Mouse (Mus musculus) lung, embryonic 15.5 days (tissue): ENCODE results near the gene Rragd. TPM values are rescaled to one million over a fixed set of nuclear protein-coding genes. Genes with fewer than 3 reads are reported as not detected.

ENCODE experiments used
- ATAC-seq: fragments of 200-750 bp; cut with Nextera tagmentation; 2 replicates; pipeline ENCODE4 v1.8.0; 2017; ENCODE audit warnings: moderate number of reproducible peaks, borderline replicate concordance; ENCODE audit not compliant: low FRiP score, low TSS enrichment; ENCODE audit errors: extremely low read depth
- H3K27ac ChIP-seq: fragments of 300-500 bp; sonication (generic); 2 replicates; pipeline ENCODE4 v1.5.1; 2015; ENCODE audit warnings: moderate library complexity, mild to moderate bottlenecking, inconsistent platforms
- H3K27me3 ChIP-seq: fragments of 300-500 bp; sonication (generic); 2 replicates; pipeline ENCODE4 v1.6.1; 2015; ENCODE audit warnings: inconsistent platforms
- H3K36me3 ChIP-seq: fragments of 300-500 bp; sonication (generic); 2 replicates; pipeline ENCODE4 v1.6.1; 2015; ENCODE audit warnings: inconsistent platforms
- H3K4me1 ChIP-seq: fragments of 300-500 bp; sonication (generic); 2 replicates; pipeline ENCODE4 v1.6.1; 2015; ENCODE audit warnings: inconsistent platforms
- H3K4me2 ChIP-seq: fragments of 300-500 bp; sonication (generic); 2 replicates; pipeline ENCODE4 v1.6.1; 2015; ENCODE audit warnings: inconsistent platforms, mild to moderate bottlenecking, moderate library complexity
- H3K4me3 ChIP-seq: fragments of 300-500 bp; sonication (generic); 2 replicates; pipeline ENCODE4 v1.5.1; 2015; ENCODE audit warnings: mild to moderate bottlenecking, inconsistent platforms
- H3K9ac ChIP-seq: fragments of 300-500 bp; sonication (generic); 2 replicates; pipeline ENCODE4 v1.6.1; 2015; ENCODE audit warnings: inconsistent platforms
- H3K9me3 ChIP-seq: fragments of 300-500 bp; sonication (generic); 2 replicates; pipeline ENCODE4 v1.6.1; 2016; ENCODE audit warnings: inconsistent platforms
- WGBS: fragments of 180-500 bp; shearing (Covaris S2); methylation state at CpG from one replicate; pipeline ENCODE4 v1.1.7; 2015; 5-methylcytosine and 5-hydroxymethylcytosine counted together
- polyA plus RNA-seq: library from polyadenylated mRNA; unstranded; fragments of >200 nt; fragmentation: Nextera tagmentation; extraction: Ambion mirVana; gene quantifications from 2 replicates; pipeline ENCODE4 v1.2.1, GENCODE M21; 2015

The Rragd gene
- 2.6 and 2.7 TPM in 2 replicates for polyA plus RNA-seq

- H3K27ac ChIP-seq = no peak within 1 kb of the TSS
- under 1% methylated on average over 18 of the region's 18 CpGs for WGBS
- ATAC-seq = peak; percentile 78
These were observed at the start of gene Rragd for GRCm38 (mm10) chr4:32982716-32983175. Gene Rragd, plus strand, starts transcription at chr4:32983037.

GRCm38 (mm10) chr4:32936762-32937341, 46.0 kb upstream of the Rragd start:
- no peaks in the 10 kb centered on the region for H3K9me3 ChIP-seq
- ATAC-seq = no peak
- H3K4me3 ChIP-seq = no peak overlapping the region
- no peaks in the 10 kb centered on the region for H3K36me3 ChIP-seq
- peaks cover 12% of the 10 kb centered on the region; the same call in 1 of the 2 replicates for H3K4me1 ChIP-seq
- no peak overlapping the region for H3K27ac ChIP-seq
- 9% methylated on average over 9 of the region's 9 CpGs for whole genome bisulfite sequencing
- no peak overlapping the region for H3K4me2 ChIP-seq
- H3K9ac ChIP-seq = no peak overlapping the region
- H3K27me3 ChIP-seq = no peaks in the 10 kb centered on the region

More at GRCm38 (mm10) chr4:32982716-32983175, at the start of gene Rragd:
- peaks cover 39% of the 10 kb centered on the region for H3K27me3 ChIP-seq
- H3K4me1 ChIP-seq = peaks cover 16% of the 10 kb centered on the region
- H3K4me2 ChIP-seq = peak within 1 kb of the TSS; percentile 100
- no peaks in the 10 kb centered on the region for H3K36me3 ChIP-seq
- no peaks in the 10 kb centered on the region for H3K9me3 ChIP-seq
- H3K4me3 ChIP-seq = peak within 1 kb of the TSS; percentile 62
- peak within 1 kb of the TSS; percentile 43 for H3K9ac ChIP-seq

- Histone ChIP-seq H3K4me1 (peaks cover 12% of the 10 kb centered on the region; the same call in 1 of the 2 replicates), H3K4me3 (no peak overlapping the region), H3K27ac (no peak overlapping the region), H3K36me3 (no peaks in the 10 kb centered on the region), H3K9ac (no peak overlapping the region), H3K4me2 (no peak overlapping the region), H3K27me3 (no peaks in the 10 kb centered on the region), H3K9me3 (no peaks in the 10 kb centered on the region)
- no peak for ATAC-seq
- 47% methylated on average over 4 of the region's 4 CpGs for WGBS
These were observed 43.3 kb upstream of the Rragd start for GRCm38 (mm10) chr4:32939521-32939920.

- H3K36me3 ChIP-seq = no peaks in the 10 kb centered on the region
- H3K27ac ChIP-seq = no peak overlapping the region
- H3K9ac ChIP-seq = no peak overlapping the region
- WGBS = 61% methylated on average over 5 of the region's 5 CpGs
- H3K4me2 ChIP-seq = no peak overlapping the region
- no peak overlapping the region for H3K4me3 ChIP-seq
- peaks cover 12% of the 10 kb centered on the region; the same call in 1 of the 2 replicates for H3K4me1 ChIP-seq
- no peak for ATAC-seq
- no peaks in the 10 kb centered on the region for H3K27me3 ChIP-seq
- H3K9me3 ChIP-seq = no peaks in the 10 kb centered on the region
These were observed 42.9 kb upstream of the Rragd start for GRCm38 (mm10) chr4:32939964-32940363.

- Histone ChIP-seq H3K4me3 (no peak overlapping the region), H3K4me1 (peaks cover 12% of the 10 kb centered on the region; the same call in 1 of the 2 replicates), H3K27ac (no peak overlapping the region), H3K4me2 (no peak overlapping the region), H3K27me3 (no peaks in the 10 kb centered on the region), H3K36me3 (no peaks in the 10 kb centered on the region), H3K9ac (no peak overlapping the region), H3K9me3 (no peaks in the 10 kb centered on the region)
- ATAC-seq = no peak
- WGBS = 69% methylated on average over 4 of the region's 4 CpGs
These were observed 41.9 kb upstream of the Rragd start for GRCm38 (mm10) chr4:32940984-32941383.

- no peaks in the 10 kb centered on the region for H3K9me3 ChIP-seq
- peaks cover 24% of the 10 kb centered on the region for H3K27me3 ChIP-seq
- ATAC-seq = no peak
- H3K9ac ChIP-seq = no peak overlapping the region
- no peaks in the 10 kb centered on the region for H3K36me3 ChIP-seq
- H3K4me1 ChIP-seq = peaks cover 17% of the 10 kb centered on the region
- WGBS = 11% methylated on average over 4 of the region's 4 CpGs
- H3K4me3 ChIP-seq = no peak overlapping the region
- H3K27ac ChIP-seq = no peak overlapping the region
- H3K4me2 ChIP-seq = no peak overlapping the region
These were observed 35.2 kb upstream of the Rragd start for GRCm38 (mm10) chr4:32947631-32948030.

- Histone ChIP-seq H3K27ac (no peak overlapping the region), H3K36me3 (no peaks in the 10 kb centered on the region), H3K27me3 (peaks cover 31% of the 10 kb centered on the region), H3K9ac (no peak overlapping the region), H3K9me3 (no peaks in the 10 kb centered on the region), H3K4me1 (peaks cover 17% of the 10 kb centered on the region), H3K4me3 (no peak overlapping the region), H3K4me2 (no peak overlapping the region)
- 61% methylated on average over 10 of the region's 10 CpGs for WGBS
- ATAC-seq = no peak
These were observed 34.1 kb upstream of the Rragd start for GRCm38 (mm10) chr4:32948696-32949095.

- H3K4me3 ChIP-seq = peak within 1 kb of the TSS; percentile 78
- WGBS = under 1% methylated on average over 64 of the region's 66 CpGs
- peaks cover 17% of the 10 kb centered on the region for H3K4me1 ChIP-seq
- peaks cover 31% of the 10 kb centered on the region for H3K27me3 ChIP-seq
- no peaks in the 10 kb centered on the region for H3K36me3 ChIP-seq
- ATAC-seq = peak; percentile 92
- H3K9me3 ChIP-seq = no peaks in the 10 kb centered on the region
- peak within 1 kb of the TSS; percentile 99 for H3K4me2 ChIP-seq
- peak within 1 kb of the TSS; percentile 62 for H3K9ac ChIP-seq
- no peak within 1 kb of the TSS for H3K27ac ChIP-seq
These were observed 32.3 kb upstream of the Rragd start, which contains the start of gene Ankrd6 for GRCm38 (mm10) chr4:32950356-32951034. Gene Ankrd6, minus strand, starts transcription at chr4:32950841.

- Histone ChIP-seq H3K27me3 (peaks cover 31% of the 10 kb centered on the region), H3K36me3 (no peaks in the 10 kb centered on the region), H3K4me1 (peaks cover 17% of the 10 kb centered on the region), H3K4me3 (peak overlapping the region; percentile 78), H3K27ac (no peak overlapping the region), H3K9ac (peak overlapping the region; percentile 62; the same call in 1 of the 2 replicates), H3K9me3 (no peaks in the 10 kb centered on the region), H3K4me2 (peak overlapping the region; percentile 99)
- WGBS = 5% methylated on average over 34 of the region's 34 CpGs
- ATAC-seq = peak; percentile 38; the same call in 1 of the 2 replicates
These were observed 31.5 kb upstream of the Rragd start for GRCm38 (mm10) chr4:32951035-32951940.

GRCm38 (mm10) chr4:32952681-32953080, 30.2 kb upstream of the Rragd start:
- ATAC-seq = no peak
- Histone ChIP-seq H3K9ac (no peak overlapping the region), H3K36me3 (no peaks in the 10 kb centered on the region), H3K4me3 (no peak overlapping the region), H3K9me3 (no peaks in the 10 kb centered on the region), H3K4me1 (peaks cover 17% of the 10 kb centered on the region), H3K27ac (no peak overlapping the region), H3K27me3 (peaks cover 31% of the 10 kb centered on the region), H3K4me2 (peak overlapping the region; percentile 99)
- 4% methylated on average over 7 of the region's 7 CpGs for WGBS

GRCm38 (mm10) chr4:32956423-32956822, 26.4 kb upstream of the Rragd start:
- Histone ChIP-seq H3K27ac (no peak overlapping the region), H3K4me2 (no peak overlapping the region), H3K9me3 (no peaks in the 10 kb centered on the region), H3K9ac (no peak overlapping the region), H3K4me3 (no peak overlapping the region), H3K4me1 (peaks cover 10% of the 10 kb centered on the region), H3K36me3 (no peaks in the 10 kb centered on the region), H3K27me3 (peaks cover 19% of the 10 kb centered on the region)
- no peak for ATAC-seq
- WGBS = 45% methylated on average over 2 of the region's 2 CpGs
